Mouse (Mus musculus) CD4-positive naive resting alpha-beta T cell, adult 76 days (primary cell): ENCODE data around the gene Amd2. TPM values are rescaled to one million over a fixed set of nuclear protein-coding genes. Genes with fewer than 3 reads are reported as not detected.

Source experiments
- total RNA-seq: library from RNA; stranded (reverse); gene quantifications from one replicate; pipeline ENCODE4 v1.2.4, GENCODE M21; 2023

The Amd2 gene
- total RNA-seq = 15.2 TPM

DNA sequence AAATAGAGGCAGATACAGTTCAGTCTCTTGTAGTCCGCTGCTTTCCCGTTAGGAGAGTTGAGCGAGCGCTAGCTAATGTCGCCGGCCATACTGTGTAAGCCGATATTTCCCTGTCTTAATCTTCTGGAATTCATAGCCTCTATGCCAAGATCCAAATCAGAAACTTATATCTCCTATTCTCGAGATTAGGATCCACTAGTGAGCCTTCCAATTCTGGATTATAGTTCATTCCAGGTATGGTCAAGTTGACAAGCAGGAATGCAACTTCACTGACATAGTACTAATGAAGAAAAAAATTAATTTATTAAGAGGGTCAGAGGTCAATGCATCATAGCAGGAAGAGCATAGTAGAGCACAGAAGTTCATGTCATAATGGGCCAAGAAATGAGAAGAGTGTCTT is at the start of gene Amd2:
Gene Amd2, minus strand, starts transcription at position 101 of the 400 bp plus-strand sequence.

